Mouse (Mus musculus): Measurements from ENCODE around the gene Nat10.

GRCm38 (mm10) chr2:103796861-103797466, 35.9 kb upstream of the Nat10 start:
- TF ChIP-seq POLR2A (IDR thresholded peaks at IDR 0.05; ENCODE audit: insufficient read depth, low read depth, low read length), result 0 out of 2 replicates have a peak, but pooled peaks have one; percentile 21
- peak; percentile 46 for TF ChIP-seq CTCF (IDR thresholded peaks at IDR 0.05)

All from heart, adult 2 months (tissue).